Mouse (Mus musculus) liver, adult 2 months (tissue): ENCODE measurements around the gene S100a13.
A peak's percentile ranks its signal among the peaks of the same experiment; 100 is the strongest.

Source experiments
- CTCF ChIP-seq: fragments of 200-500 bp; IDR thresholded peaks from 2 replicates; pipeline ENCODE4 v1.5.1; 2011; ENCODE audit warnings: low read depth, low read length, control low read depth
- POLR2A ChIP-seq: fragments of 200-500 bp; IDR thresholded peaks from 2 replicates; pipeline ENCODE4 v1.6.1; 2011; ENCODE audit warnings: low read length, control low read depth; ENCODE audit not compliant: insufficient read depth; ENCODE audit errors: extremely low read depth

DNA sequence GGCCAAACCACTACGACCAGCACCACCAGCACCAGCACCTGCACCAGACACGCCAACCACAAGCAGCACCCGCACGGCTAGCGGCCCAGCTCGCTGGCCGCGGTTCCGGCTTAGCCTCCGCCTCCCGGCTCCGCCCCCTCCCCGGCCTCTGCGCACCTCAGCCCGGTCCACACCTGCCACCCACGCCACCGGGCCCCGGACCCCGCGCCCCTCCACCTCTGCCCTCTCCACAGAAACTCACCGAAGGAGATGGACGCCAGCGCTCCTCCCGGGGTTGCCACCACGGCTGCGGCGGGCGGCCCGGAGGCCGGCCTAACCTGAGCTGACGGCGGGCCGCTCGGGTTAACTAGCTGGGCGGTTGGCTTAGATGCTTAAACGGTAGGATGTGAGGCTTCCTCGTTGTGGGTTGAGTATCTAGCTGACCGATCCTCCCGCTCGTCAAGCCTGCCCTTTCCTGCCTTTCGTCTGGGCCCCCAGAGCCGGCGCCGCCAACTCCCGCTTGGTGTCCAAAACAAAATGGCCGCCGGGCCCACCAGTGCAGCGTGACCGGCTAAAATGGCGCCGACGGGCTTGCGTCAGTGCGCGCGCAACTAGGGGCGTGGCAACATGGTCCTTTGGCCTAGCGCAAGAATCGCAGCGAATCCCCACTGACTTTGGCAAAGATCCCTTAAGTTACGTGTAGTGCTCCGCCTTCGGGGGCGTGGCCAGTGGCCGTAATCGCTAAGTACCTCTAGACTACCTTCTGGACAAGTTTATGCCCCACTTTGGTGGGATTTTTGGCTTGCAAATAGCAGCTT lies 5.1 kb upstream of the S100a13 start, which contains the start of gene Chtop:
- TF ChIP-seq POLR2A (peak; percentile 34; the same call in 1 of the 2 replicates), CTCF (no peak)
